Mouse (Mus musculus) WW6 (cell line): Measurements from ENCODE around the gene Ube2dnl2.

Source experiments
- DNase-seq: peaks from one replicate; pipeline ENCODE4 v3.0.0-alpha.2; 2013; ENCODE audit warnings: low read depth, low spot score

Gene Ube2dnl2

DNA sequence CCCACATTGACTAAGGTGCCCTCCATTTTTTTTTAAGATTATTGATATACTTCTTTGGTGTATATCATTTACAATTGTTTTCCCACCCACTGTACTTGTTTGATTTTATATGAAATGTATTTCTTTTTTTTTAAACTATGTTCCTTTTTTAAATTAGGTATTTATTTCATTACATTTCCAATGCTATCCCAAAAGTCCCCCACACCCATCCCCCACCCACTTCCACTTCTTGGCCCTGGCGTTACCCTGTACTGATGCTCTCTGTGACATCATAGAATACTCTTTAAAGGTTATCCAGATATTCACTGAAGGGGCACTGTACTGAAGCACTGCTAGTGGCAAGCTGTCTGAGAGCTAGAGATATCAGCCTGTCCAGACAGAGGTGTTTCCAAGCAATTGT, at the start of gene Ube2dnl2:
Gene Ube2dnl2, plus strand, starts transcription at position 301 of the 400 bp plus-strand sequence.
- no peak for DNase-seq

DNA sequence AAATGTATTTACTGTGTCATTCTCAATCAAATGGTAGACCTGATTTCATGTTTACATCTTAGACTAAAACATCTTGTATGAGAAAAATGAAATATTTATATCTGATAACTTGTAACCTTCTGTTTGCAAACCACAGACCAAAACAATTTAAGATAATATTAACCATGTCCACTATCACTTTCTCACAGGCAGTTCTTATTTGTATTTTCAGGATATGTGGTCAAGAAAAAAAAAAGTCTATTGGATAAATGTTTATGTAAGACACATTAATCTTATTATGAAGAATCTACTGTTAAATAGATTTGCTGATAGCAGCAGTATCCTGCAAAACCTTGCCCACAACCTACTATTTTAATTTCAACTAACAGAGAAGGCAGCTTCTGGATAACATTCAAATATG, 11.9 kb upstream of the Ube2dnl2 start:
- no peak for DNase-seq

DNA sequence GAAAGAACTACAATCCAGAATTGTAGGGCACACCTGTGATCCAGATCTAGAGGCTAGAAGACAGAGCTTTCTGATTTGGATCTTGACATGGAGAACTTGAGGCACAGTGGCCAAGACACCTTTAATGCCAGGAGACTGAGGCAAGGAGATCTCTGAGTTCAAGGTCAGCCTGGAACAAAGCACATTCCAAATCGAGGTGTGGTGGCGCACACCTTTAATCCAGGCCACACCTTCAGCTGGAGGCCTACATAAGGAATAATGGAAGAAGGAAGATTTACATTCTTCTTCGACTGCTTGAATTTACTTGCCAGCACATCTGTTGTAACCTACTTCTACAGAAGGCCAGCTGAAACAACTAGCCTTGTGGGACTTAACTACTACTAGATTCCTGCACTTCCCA, 9.9 kb upstream of the Ube2dnl2 start:
- DNase-seq, result no peak

- DNase-seq, result no peak
Measured at GRCm38 (mm10) chrX:114903391-114903790, 4.0 kb upstream of the Ube2dnl2 start.

DNA sequence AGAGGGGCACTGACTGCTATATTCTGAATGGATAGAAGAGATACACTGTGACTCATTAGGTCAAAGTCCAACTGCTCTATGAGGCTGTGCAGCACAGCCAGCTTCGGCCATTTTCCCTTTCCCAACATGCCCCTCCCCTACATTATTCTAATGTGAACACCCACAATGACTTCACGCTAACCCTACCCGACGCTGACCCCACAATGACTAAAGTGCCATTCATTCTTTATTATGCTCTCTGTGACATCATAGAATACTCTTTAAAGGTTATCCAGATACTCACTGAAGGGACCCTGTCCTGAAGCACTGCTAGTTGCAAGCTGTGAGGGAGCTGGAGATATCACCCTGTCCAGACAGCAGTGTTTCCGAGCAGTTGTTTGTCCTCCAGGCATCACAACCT, 2.7 kb upstream of the Ube2dnl2 start, which contains the start of gene Ube2dnl1:
Gene Ube2dnl1, plus strand, starts transcription at position 301 of the 400 bp plus-strand sequence.
- no peak for DNase-seq

- no peak for DNase-seq
Measured at GRCm38 (mm10) chrX:114955066-114955465, 47.7 kb downstream of the Ube2dnl2 start.
